Mouse (Mus musculus): ENCODE measurements around the gene Ero1lb. TPM values are rescaled to one million over a fixed set of nuclear protein-coding genes. Genes with fewer than 3 reads are reported as not detected.

The Ero1lb gene
- polyA plus RNA-seq (2012; rRNA removed): 3.8 and 4.5 TPM in 2 replicates

DNA sequence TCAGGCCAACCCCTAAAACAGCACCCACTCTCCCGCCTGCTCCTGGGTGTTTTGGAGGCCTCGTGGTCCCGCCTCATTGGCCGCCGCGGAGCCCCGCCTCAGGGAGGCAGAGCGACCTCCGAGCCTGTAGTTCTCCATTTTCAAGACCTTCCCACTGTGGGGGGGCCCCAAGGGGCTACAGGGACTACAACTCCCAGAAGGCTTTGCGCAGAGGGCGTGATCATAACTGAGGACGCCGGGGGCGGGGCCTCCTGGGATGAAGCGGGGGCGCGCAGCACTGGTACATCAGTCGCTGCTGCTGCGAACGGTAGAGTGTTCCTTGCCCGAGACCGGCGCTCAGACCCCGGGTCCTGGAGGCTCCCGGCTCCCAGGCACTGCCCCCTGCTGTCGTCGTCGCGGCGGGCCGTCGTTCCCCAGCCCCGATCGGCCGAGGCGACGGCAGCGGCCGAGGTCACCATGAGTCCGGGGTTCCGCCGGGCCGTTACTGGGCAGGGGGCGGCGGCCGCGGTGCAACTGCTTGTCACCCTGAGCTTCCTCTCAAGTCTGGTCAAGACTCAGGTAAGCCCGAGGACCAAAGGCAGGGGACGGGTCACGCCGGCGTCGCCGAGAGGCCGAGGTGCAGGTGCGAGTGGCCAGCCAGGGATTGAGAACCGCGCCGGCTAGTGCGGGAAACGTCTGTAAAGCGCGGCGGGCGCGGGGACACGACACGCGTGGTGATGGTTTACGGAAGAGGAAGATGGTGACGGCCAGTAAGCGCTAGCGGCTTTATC lies at the start of gene Ero1lb:
Gene Ero1lb, plus strand, starts transcription at position 254 of the 770 bp plus-strand sequence.

DNA sequence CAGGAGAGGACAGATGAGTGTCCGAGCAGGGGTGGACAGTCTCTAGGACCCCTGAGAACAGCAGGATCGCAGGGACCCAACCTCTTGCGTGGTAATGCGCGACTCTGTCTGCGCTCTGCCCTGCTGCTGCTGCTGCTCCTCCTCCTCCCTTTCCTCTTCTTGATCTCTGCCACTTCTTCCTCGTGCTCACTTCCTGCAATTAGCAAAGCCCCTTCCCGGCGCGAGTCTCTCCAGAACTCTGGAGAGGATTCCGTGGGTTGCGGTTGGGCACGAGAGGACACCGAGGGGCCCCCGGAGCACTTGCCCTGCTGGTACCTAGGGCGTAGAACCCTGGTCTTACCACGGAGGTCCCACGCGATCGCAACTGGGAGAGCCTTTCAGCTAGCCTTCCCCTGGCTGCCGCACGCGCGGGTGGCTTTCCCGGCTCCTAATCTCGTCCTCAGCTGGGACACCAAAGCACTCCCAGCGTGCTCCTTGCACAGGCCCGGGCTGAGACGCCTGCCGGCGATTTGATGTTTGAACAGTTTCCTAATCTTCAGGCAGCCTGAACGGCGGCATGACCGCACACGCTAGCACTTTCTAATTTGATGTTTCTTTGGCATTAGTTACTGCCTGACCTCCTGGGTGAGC lies 45.6 kb upstream of the Ero1lb start, which contains the start of gene Edaradd:
Gene Edaradd, minus strand, starts transcription at position 484 of the 630 bp plus-strand sequence.

Other genes starting within 250 kb of the Ero1lb start
- 0.20 TPM in 2 replicates for gene Actn2, start 225.1 kb upstream of the Ero1lb start, polyA plus RNA-seq (2012; rRNA removed)
- 8.1 and 8.3 TPM in 2 replicates for gene Heatr1, start 170.8 kb upstream of the Ero1lb start, polyA plus RNA-seq (2012; rRNA removed)
- 20.8 and 21.4 TPM in 2 replicates for gene Lgals8, start 100.9 kb upstream of the Ero1lb start, polyA plus RNA-seq (2012; rRNA removed)
- gene Edaradd, start 45.4 kb upstream of the Ero1lb start, polyA plus RNA-seq (2012; rRNA removed): 0.19 and 0.23 TPM in 2 replicates
- not detected in 2 replicates for gene Prl2c3, start 234.2 kb downstream of the Ero1lb start, polyA plus RNA-seq (2012; rRNA removed)